Mouse (Mus musculus) cerebellum, adult 9-11 months (tissue): Measurements from ENCODE around the gene Pde1c.

Experiments used
- DNase-seq: peaks from one replicate; pipeline ENCODE4 v3.0.0; 2022

Gene Pde1c

GRCm38 (mm10) chr6:56066632-56067282 is 502.1 kb downstream of the Pde1c start:
- peak; percentile 59 for DNase-seq

GRCm38 (mm10) chr6:56063736-56064135 is 505.2 kb downstream of the Pde1c start:
- no peak for DNase-seq

GRCm38 (mm10) chr6:56049104-56049503 is 519.8 kb downstream of the Pde1c start:
- DNase-seq, result no peak

DNA sequence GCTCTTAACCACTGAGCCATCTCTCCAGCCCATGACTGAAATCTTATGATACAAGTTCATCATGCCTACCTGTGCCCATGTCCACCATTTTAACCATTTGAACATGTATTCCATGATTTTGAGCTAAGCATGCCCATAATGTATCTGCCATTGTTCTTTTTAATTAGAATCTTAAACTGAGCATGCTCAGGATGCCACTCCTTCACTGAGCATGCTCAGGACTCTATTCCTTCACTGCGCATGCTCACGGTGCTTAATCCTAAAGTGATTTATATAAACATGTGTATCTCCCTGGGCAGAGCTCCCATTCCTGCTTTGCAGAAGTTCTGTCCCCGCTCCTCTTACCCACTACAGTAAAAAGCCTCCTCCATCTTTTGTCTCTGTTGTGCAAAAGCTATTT is 520.3 kb downstream of the Pde1c start:
- no peak for DNase-seq

- DNase-seq, result no peak
These were observed 524.2 kb downstream of the Pde1c start for GRCm38 (mm10) chr6:56044716-56045115.

DNA sequence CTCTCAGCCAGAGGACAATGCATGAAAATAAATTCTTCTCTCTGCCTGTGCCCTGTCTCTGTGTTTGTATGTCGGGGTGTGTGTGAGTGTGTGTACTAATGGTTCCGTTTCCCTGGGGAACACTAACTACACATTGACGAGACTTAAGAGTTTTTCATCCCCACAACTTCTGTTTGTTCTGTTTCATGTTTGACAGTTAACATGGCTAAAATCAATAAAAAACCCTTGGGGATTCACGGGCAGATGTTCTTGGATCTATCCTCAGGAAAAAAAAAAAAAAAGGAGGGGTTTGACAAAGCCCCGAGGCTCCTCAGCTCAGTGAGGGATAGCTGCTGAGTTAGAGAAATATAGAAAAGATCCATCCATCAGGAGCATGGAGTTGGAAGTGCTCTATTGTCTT is 524.6 kb downstream of the Pde1c start:
- DNase-seq, result no peak

GRCm38 (mm10) chr6:56039476-56040055 is 529.3 kb downstream of the Pde1c start:
- DNase-seq, result no peak

DNA sequence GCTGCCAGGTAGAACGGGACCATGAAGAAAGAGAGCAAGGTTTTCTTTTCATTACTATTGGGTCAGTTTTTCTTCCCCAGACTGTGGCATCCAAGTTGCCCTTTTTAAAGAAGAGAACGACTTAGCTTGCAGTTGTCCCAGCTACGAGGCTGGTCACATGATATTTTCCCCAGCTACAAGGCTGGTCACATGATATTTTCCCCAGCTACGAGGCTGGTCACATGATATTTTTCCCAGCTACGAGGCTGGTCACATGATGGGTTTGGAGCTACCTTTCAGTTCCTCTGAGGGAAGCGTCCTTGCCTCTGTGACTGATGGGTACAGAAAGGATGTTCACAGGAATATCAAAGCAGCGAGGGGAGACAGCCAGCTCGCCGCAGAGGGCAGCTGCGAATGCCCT is 533.8 kb downstream of the Pde1c start:
- DNase-seq, result no peak

- no peak for DNase-seq
These were observed 536.7 kb downstream of the Pde1c start for GRCm38 (mm10) chr6:56032231-56032630.

GRCm38 (mm10) chr6:56029986-56030385 is 538.9 kb downstream of the Pde1c start:
- DNase-seq, result no peak

- DNase-seq, result no peak
These were observed 540.9 kb downstream of the Pde1c start for GRCm38 (mm10) chr6:56027966-56028365.

DNA sequence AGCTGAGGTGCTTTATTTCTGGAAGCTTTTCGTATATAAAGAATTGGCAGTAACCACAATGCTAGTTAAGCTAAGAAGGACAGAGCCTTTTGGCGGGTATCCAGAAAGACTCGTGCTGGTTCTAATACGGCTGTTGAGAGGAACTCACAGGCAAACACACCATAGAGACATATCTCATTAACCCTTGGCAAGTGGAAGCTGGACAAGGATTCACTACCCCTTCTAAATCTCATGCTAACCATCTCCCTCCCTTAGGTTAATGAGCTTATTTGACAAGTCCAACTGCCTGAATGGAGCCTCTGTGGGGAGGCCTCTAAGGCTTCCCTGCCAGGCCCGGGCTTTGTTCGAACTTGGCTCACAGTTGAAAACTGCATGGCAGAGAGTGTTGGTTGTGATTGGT is 541.6 kb downstream of the Pde1c start:
- DNase-seq, result no peak

- no peak for DNase-seq
These were observed 543.4 kb downstream of the Pde1c start for GRCm38 (mm10) chr6:56025533-56025932.
